Mouse (Mus musculus) G1E-ER4 (cell line): ENCODE data around the gene Brca2. TPM values are rescaled to one million over a fixed set of nuclear protein-coding genes. Genes with fewer than 3 reads are reported as not detected.

ENCODE experiments used
- GATA1 ChIP-seq: IDR thresholded peaks from one replicate; pipeline ENCODE4 v1.8.0; 2012; ENCODE audit warnings: low read length, inconsistent platforms
- polyA plus RNA-seq: library from polyadenylated mRNA; stranded (reverse); fragments of >175 nt; gene quantifications from 2 replicates; pipeline ENCODE4 v1.2.3, GENCODE M21; 2012

Gene Brca2
- polyA plus RNA-seq, 1 experiment = 8.6 TPM

DNA sequence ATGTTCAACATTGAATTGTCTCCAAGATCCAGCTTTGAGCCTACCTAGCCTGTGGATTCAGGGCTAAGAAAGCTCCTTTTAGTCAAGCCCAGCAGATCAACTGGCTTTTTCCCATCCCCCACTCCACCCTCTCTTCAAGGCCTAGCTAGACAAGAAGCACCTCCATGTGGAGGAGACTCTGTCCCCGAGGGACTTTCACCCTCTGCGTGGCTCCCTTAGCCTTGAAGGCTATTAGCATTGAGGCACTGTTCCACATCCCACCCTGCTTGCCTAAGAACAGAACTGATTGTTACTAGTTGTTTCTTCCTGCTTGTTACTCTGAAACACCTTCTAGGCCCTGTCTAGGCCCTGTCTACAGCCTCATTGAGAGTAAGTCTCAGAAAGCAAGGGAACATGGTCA, 67.5 kb downstream of the Brca2 start:
- TF ChIP-seq GATA1 = no peak

GRCm38 (mm10) chr5:150592186-150592903, 69.9 kb downstream of the Brca2 start:
- TF ChIP-seq GATA1 = no peak

GRCm38 (mm10) chr5:150592904-150593755, 70.7 kb downstream of the Brca2 start:
- no peak for TF ChIP-seq GATA1

DNA sequence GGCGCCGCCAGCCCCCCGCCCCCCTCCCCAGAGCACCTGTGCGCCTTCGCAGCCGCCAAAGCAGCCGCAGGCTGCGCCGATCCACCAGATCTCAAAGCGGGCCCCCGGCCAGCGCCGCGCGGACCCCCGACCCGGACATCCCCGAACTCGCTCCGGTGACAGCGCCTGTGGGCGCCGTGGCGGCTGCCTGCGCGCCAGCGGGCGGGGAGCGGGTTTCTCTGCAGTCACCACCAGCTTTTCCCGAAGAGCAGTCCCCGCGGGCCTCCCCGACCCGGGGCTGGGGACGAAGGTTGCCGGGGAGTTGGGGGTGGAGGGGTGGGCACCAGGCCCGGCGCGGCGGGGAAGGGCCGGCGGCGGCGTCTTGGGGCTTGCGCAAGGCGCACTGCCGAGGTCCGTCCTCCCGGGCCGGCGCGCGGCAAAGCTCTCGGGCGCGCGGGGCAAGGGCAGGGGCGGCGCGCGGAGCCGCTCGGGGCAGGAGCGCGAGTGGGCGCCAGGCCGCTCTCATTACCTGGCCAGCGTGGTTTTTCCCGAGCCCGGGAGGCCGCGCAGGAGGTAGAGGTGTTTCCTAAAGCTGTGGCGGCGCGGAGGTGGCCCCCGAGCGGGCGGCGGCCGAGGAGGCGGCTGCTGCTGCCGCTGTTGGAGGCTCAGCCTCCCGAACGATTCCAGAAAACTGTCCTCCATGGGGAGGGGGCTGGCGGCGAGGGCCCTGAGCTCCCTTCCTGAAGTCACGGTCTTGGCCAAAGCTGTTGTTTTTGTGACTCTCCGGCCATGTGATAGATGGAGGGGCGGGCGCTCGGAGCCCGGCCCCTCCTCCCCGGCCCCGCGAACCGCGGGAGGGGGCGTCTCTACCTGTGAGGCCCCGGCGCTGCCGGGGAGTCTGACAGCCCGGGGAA, 71.6 kb downstream of the Brca2 start:
- TF ChIP-seq GATA1 = no peak

GRCm38 (mm10) chr5:150594649-150595339, 72.4 kb downstream of the Brca2 start:
- no peak for TF ChIP-seq GATA1

DNA sequence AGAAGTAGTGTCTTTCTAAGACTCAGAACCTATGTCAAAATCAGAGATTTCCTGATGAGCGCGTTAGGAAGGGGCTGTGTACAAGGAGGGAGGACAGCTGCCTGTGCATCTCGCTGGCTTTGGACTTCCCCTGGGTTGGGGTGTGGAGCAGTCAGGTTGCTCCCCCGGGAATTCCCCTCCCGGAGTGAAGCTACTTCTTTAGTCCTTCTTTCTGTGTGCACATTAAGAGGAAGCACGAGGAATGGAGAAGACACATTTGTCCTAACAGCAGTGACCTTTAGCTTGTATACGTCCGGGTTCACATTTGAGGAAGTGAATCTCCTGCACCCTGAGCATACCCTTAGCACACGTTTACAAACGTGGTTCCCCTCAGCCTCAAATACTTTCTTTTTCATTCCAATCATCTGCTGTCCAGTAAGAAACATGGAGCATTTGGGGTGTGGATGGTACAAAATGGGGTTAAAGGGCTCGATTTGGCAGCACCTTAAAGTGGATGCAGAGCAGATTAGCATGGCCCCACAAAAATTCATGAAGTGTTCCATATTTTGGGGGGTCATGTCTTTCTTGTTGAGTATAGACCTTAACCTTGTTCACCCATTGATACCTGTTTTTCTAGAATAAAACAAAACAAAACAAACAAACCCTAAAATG, 73.1 kb downstream of the Brca2 start:
- no peak for TF ChIP-seq GATA1

DNA sequence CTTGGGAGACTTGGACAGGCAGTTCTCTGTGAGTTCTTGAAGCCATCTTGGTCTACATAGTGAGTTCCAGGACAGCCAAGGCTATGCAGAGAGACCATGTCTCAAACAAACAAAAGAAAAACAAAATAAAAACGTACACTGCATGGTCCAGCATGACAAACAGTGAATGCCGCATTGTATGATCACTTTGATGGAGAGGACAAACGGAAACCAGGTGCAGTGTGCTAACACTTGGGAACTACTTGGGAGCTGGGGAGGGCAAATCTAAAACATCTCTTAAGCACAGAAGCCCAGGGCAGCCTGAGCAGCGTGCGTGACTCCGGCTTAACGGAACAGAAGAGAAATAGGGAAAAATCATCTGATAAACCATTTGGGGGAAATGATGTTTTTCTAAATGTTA, 74.7 kb downstream of the Brca2 start, which contains the start of gene N4bp2l1:
TSS of gene N4bp2l1 (minus strand) at position 101 of the 400 bp plus-strand sequence.
- TF ChIP-seq GATA1 = no peak

- TF ChIP-seq GATA1 = no peak
These were observed 76.0 kb downstream of the Brca2 start for GRCm38 (mm10) chr5:150598202-150599119.

- no peak for TF ChIP-seq GATA1
These were observed 77.2 kb downstream of the Brca2 start for GRCm38 (mm10) chr5:150599301-150600294.

GRCm38 (mm10) chr5:150600554-150601440, 78.4 kb downstream of the Brca2 start:
- TF ChIP-seq GATA1 = no peak
